Mouse (Mus musculus) fibroblast of lung, adult 2 months (primary cell): ENCODE data around the gene Cd46.

Experiments used
- DNase-seq: peaks from one replicate; pipeline ENCODE4 v3.0.0-alpha.2; 2011; ENCODE audit warnings: low read depth

Cd46 gene

DNA sequence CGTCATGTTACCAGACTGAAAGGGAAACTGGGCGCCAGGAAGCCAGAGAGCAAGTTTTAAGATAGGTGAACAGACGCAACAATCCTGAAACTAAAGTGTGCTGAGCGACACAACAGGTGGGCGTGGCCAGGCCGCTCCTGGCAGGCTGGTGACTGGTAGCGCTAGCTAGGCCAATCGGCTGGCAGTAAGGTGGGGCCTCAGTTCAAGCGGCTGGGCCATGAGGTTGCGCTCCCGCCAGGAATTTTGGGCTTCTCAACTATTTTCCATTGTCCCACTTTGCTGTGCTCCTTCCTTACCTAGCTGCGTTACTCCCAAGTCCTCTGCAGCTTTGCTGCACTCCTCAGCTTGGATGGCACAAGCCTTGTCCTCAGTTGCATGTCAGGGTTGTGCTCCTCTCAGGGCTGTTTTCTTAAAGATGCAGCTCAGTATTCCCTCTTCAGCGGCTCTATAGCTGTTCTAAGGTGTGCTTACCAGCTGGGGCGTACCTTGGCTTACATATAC is at the start of gene Cd46:
TSS of gene Cd46 (minus strand) at position 30 of the 501 bp plus-strand sequence.
- DNase-seq: peak; percentile 17

DNA sequence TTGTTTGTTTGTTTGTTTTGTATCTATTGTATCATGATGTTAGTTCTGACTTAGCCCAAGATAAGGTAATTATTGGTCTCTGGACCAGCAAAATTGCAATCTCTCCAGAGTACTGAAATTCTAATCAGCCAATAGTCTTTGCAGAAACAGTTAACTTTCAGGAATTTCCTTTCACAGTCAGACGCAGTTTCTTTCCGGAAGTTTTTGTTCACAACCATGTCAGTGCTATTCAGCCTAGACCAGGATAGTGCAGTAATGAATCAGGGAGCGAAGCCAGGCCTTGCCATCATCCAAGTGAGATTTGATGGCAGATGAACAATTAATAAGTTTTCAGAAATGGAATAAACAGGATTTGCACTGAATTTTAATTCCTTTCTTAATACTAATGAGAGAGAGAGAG is 40.0 kb upstream of the Cd46 start:
- no peak for DNase-seq

DNA sequence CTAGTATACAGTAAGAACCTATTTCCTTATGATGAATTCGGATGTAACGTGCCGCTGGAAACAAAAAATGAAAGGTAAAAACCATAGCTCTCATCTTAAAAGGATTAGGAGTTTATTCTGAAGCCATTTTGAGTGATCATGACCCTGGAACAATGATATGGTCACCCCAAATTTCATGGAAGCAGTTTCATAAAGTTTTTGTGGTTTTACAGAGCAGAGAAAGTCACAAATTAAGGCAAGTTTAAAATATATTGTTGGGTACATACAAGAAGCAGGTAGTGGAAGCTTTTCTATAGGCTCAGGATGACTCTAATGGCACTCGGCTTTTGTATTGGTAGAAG is 39.6 kb upstream of the Cd46 start:
- DNase-seq: no peak

- peak; percentile 78 for DNase-seq
These were observed 39.1 kb upstream of the Cd46 start, which contains the start of gene Cr1l for GRCm38 (mm10) chr1:195130953-195131674. TSS of gene Cr1l (minus strand) at chr1:195131586.

DNA sequence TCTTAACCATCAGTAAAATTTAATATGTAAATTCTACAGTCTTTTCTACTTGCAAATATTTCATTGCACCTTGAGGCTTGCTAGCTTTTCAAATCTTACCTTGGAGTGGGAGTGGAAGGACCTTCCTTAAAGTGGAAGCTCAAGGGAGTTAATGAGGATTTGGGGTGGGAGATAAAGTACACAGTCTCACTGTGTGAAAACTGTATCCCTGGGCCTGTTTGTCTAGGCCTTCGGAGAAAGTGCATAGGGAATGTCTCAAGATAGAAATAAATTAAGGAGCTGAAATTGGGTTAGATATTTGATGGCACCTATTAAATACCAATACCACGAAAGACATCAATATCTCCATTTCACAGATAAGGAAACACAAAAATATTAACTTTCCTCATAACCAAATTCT is 38.4 kb upstream of the Cd46 start:
- DNase-seq: no peak

DNA sequence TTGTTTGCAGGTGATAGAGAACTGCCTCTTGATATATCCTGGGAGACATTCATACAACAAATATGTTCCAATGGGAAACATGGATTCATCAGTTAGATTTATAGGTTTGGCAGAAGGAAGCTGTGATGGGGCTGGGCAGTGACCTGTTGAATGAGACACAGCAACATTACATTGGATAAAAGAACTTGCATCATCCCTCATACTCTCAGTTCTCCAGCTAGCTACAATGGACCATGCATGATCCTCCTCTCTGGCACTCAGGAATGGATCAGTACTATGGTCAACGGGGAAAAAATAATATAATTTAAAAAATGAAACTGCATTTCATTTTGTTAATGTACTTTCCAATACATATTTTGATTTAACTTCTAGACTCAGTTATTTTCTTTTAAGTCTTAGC is 37.8 kb upstream of the Cd46 start:
- no peak for DNase-seq

- no peak for DNase-seq
These were observed 22.4 kb upstream of the Cd46 start for GRCm38 (mm10) chr1:195114414-195114813.

GRCm38 (mm10) chr1:195113621-195114020 is 21.6 kb upstream of the Cd46 start:
- no peak for DNase-seq

DNA sequence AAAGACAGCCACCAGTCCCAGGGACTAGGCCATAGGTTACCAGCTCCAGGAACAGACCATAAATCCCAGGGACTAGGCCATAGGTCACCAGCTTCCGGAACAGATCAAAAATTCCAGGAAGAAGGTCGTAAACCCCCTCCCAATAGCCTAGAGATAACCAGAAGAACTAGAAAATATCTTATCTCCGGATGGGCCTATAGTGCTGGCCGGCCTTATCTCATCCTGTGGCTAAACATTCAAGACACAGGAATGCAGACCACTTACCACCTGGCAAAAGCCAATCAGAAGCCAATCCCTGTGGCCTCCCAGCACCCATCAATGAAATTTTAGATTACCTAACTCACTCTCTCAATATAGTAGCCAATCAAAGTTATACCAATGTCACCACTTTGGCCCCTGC is 8.6 kb upstream of the Cd46 start:
- DNase-seq: no peak

DNA sequence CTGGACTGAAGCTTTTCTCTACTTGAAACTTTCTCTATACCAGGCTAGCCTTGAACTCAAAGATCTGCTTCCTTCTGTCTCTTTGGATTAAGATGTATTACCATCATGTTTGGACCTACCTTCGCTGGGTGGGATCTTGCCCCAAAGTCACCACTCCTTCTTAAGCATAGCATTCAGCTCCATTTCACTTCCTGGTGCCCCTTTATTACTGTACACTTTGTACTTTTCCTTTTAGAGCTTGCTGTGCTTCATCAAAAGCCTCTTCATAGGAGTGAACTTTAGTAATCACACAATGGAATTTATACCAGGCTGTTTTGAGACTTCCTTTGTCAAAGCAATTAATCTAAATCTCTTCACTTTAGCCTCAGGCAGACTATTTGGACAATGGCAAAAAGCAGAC is 6.0 kb upstream of the Cd46 start:
- no peak for DNase-seq

DNA sequence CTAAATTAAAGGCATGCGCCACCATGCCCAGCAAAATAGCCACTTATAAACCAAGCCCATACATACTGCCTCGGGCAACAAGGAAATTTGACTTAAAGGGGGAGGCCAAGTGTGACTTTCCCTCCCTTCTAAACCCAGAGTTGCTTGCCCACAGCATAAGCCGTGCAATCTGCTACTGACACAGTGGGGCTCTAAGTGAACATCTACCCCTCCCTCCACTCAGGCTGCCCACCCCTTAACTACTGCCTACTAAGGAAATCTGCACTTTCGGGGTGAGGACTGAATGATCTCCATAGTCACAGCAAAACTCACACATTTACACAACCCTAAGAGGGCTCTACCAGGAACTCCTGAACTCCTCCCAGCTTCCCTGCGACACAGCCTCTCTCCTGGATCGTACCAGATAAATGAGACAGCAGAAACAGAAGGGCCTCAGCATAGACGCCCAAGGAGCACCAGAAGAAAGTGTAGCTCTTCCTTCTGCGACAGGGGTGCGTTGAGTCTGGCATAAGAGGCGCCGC is 290 bp downstream of the Cd46 start:
- DNase-seq: no peak

GRCm38 (mm10) chr1:195082142-195082541 is 9.9 kb downstream of the Cd46 start:
- no peak for DNase-seq

DNA sequence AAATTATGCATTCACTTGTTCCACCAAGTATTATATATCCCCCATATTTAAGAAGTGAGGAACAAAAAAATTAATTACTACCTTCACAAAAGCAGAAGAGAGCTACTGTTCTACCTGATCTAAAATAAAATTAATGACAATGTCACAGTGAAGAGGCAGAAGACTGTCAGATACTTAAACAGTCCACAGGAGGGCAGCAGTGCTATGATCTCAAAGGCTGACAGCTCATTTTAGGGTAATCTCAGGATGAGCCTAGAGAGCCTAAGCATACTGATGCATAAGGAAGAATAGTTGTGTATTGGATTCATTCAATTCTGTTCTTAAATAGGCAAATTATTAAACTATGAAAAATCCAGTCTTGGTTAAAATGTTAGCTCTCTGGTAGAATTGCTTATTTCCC is 51.6 kb downstream of the Cd46 start:
- DNase-seq: peak; percentile 28

DNA sequence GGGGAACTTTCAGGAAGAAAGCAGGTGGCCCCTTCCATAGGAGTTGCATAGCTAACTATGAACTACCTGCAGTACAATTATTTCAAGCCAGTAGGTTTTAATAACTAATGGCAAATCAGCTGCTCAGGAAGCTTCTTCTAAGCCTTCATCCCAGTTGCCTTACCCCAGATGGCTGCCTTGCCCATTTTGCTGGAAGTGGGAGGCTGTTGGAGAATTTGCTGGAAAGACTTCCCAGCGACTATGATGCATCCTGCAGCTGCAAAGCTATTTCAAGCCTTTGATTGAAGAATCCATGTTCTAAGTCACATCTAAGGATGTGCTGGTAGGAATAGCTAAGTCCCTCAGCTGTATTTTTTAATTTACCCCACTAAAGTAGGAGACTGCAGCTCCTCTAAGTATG is 53.7 kb downstream of the Cd46 start:
- no peak for DNase-seq

DNA sequence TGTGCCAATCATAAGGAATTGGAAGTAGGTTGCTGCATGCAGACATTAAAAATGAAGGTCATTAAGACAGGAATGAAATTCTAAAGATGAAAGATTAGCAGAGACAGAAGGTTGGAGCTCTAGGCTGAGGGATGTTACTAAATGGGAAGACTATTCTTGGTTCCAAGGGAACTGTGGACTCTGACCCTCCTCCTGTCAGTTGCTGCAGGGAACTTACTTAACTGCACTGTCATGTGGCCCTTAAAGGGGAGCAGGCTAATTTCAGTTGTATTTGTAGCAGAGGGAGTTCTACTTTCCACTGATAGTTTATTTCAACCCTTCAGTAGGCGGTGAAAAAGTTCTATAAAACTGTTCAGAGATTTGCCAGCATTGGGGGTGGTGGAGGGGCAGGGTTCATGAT is 54.1 kb downstream of the Cd46 start:
- no peak for DNase-seq

- DNase-seq: no peak
These were observed 54.6 kb downstream of the Cd46 start for GRCm38 (mm10) chr1:195037483-195037882.

- DNase-seq: peak; percentile 93
These were observed 58.1 kb downstream of the Cd46 start for GRCm38 (mm10) chr1:195033941-195034340.

DNA sequence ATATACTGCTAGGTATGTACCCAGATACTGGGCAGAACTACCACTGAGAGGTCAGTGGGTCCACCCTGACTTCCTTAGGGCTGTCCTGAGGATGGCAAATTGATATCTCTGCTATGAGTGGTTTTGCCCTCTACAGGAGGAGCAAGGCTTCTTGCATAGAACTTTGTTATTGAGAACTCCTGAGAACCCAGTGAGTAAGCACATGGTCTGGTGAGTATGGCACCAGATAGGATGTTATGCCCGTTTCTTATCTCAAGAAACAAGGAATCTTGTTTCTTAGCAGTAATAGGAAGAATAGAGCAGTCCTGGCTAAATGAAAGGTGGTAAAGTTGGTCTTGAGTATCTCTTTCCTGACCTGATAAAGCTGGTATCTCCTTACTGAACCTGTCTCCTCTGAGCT is 59.3 kb downstream of the Cd46 start:
- no peak for DNase-seq

- no peak for DNase-seq
These were observed 60.3 kb downstream of the Cd46 start for GRCm38 (mm10) chr1:195031786-195032185.

GRCm38 (mm10) chr1:195027507-195027906 is 64.5 kb downstream of the Cd46 start:
- no peak for DNase-seq

DNA sequence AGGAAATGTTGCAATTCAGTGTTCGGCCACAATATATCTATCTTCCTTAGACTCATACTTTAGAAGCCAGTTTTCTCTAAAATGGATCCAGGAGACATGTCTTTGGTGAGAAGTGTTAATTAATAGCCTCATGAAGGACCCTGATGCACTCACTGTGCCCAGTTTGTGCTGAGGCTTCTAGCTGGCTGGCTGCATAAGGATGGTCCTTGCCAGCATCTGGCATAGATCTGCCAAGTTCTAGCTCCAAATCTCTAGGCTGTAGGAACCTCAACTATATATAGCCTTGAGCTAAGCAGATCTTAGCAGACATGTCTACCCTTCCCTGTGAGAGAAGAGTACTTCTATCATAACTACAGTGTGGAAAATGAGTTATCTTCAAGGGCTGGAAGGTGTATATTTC is 68.2 kb downstream of the Cd46 start:
- DNase-seq: no peak

- no peak for DNase-seq
These were observed 70.2 kb downstream of the Cd46 start for GRCm38 (mm10) chr1:195021831-195022230.

- no peak for DNase-seq
These were observed 72.9 kb downstream of the Cd46 start for GRCm38 (mm10) chr1:195019062-195019600.
